Mouse (Mus musculus): ENCODE results near the gene Dusp16. TPM values are rescaled to one million over a fixed set of nuclear protein-coding genes. Genes with fewer than 3 reads are reported as not detected.
"Not testable (repeated sequence)": the region's sequence is repeated elsewhere in the genome, so short reads cannot be mapped to it uniquely, and the experiment has no call there.

The Dusp16 gene
- total RNA-seq, 4 experiments from 2014 or later = 17.9 to 28.5 (median 22.5) TPM

- DNase-seq (ENCODE audit: low spot score) = peak; percentile 33
These were observed 91.8 kb downstream of the Dusp16 start for GRCm38 (mm10) chr6:134700451-134701210.

GRCm38 (mm10) chr6:134698243-134698642, 94.2 kb downstream of the Dusp16 start:
- DNase-seq (ENCODE audit: low spot score) = no peak

- DNase-seq (ENCODE audit: low spot score) = no peak
These were observed 95.9 kb downstream of the Dusp16 start for GRCm38 (mm10) chr6:134696554-134696953.

GRCm38 (mm10) chr6:134696146-134696545, 96.3 kb downstream of the Dusp16 start:
- peak; percentile 63 for DNase-seq (ENCODE audit: low spot score)

DNA sequence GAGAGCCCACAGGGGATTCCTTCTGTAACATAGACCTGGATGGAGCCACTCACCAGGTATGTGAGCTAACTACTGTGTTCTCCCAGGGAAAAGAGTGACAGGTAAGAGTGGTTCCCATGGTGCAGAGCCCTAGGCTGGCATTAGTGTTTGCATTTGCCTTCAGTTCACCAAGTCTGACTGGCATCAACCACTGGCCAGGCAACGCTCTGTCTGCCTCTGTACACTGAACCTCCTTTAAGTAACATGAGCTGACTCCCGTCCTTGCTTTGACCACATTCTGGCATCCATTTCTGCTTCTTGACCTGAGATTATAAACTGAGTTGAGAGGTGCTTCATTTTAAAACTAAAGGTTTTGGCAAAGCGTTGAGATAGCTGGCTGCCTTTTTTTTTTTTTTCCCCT, 96.8 kb downstream of the Dusp16 start:
- DNase-seq (ENCODE audit: low spot score) = no peak

GRCm38 (mm10) chr6:134694988-134695387, 97.4 kb downstream of the Dusp16 start:
- no peak for DNase-seq (ENCODE audit: low spot score)

DNA sequence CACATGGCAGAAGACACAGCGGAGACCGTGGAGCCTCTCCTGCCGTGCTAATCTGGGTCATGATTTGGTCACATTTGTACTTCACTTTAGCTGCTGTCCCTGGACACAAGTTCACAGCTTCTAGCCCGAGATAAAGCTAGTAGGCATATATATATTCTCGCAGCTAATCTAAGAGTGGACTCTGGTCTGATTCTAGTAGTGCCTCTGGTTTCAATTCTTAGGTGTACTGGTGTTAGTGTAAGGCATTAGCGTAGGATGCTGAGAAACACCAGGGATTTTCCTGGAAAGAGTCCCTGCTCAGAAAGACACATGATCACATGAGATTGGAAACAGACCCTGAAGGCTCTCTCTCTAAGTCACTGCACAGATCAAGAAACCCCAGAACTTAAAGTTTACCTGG, 97.9 kb downstream of the Dusp16 start:
- no peak for DNase-seq (ENCODE audit: low spot score)

DNA sequence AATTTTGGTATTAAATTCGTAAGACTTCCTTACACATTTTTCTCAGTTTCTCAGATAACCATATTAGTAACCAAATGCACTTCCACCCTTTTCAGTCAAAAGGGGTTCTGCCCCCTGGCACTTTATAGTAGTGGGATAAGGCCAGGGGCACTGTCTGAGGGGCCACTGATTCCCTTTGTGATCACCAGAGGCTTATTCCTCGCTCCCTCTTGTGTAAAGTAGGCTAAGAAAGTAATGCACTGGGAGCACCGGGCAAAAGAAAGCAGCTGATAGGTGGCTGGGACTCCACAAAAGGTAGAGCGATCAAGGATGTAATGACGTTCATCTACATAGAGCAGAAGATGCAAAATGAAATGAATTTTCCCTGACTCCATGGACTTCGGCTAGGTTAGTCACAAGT, 106.9 kb downstream of the Dusp16 start:
- DNase-seq (ENCODE audit: low spot score) = no peak

DNA sequence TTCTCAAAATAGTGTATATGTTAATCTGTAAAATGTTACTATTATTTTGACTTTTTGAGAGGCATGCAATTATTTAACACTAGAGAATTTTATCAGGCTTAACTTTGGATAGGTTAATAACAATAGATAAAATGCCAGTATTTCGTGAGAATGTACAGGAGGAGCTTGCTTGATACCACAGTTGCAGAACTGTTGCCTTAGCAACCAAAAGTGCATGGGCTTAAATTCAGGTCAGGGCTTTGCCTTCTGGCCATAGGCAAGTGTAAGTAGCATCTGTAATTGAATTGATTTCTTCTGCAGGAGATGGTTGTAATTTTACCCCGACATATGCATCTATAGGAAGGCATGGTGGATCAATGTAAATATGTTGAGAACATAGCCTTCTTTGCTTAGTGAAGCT, 107.4 kb downstream of the Dusp16 start:
- DNase-seq (ENCODE audit: low spot score) = no peak

- DNase-seq (ENCODE audit: low spot score) = no peak
These were observed 108.0 kb downstream of the Dusp16 start for GRCm38 (mm10) chr6:134684354-134684915.

DNA sequence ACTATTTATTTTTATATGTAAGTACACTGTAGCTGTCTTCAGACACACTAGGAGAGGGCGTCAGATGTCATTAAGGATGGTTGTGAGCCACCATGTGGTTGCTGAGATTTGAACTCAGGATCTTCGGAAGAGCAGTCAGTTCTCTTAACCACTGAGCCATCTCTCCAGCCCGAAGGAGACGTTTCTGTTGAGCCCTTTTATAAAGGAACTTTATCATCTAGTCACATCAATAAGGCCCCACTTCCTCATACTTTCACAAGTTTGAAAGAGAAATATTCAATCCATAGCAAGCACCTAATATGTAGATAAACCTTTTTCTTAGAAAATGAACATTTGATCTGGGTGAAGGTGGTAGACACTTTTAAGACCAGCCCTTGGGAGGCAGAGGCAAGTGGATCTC, 113.1 kb downstream of the Dusp16 start:
- not testable (repeated sequence) for DNase-seq (ENCODE audit: low spot score)

- no peak for DNase-seq (ENCODE audit: low spot score)
These were observed 114.4 kb downstream of the Dusp16 start for GRCm38 (mm10) chr6:134678037-134678436.

DNA sequence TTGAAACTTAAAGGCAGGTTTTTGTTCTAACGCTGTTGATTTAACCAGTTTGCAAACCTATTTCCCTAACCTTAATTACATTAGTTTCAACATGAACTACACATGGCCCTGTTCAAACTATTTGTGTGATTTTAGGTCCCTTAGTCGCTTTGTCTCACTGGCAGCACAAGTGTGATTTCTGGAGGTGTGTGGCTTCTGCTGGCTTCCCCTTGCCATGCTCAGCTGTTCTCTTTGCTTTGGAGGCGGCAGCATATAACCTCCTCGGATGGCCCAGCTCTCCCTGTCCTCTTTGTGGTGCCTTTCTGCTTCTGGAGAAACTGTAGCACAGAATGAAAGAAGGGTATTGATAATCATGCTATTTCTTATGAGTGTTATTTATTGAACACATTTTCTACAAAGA, 114.9 kb downstream of the Dusp16 start:
- DNase-seq (ENCODE audit: low spot score) = no peak

- not testable (repeated sequence) for DNase-seq (ENCODE audit: low spot score)
These were observed 118.7 kb downstream of the Dusp16 start for GRCm38 (mm10) chr6:134673712-134674111.

- peak; percentile 48 for DNase-seq (ENCODE audit: low spot score)
These were observed 121.5 kb downstream of the Dusp16 start for GRCm38 (mm10) chr6:134670881-134671411.

DNA sequence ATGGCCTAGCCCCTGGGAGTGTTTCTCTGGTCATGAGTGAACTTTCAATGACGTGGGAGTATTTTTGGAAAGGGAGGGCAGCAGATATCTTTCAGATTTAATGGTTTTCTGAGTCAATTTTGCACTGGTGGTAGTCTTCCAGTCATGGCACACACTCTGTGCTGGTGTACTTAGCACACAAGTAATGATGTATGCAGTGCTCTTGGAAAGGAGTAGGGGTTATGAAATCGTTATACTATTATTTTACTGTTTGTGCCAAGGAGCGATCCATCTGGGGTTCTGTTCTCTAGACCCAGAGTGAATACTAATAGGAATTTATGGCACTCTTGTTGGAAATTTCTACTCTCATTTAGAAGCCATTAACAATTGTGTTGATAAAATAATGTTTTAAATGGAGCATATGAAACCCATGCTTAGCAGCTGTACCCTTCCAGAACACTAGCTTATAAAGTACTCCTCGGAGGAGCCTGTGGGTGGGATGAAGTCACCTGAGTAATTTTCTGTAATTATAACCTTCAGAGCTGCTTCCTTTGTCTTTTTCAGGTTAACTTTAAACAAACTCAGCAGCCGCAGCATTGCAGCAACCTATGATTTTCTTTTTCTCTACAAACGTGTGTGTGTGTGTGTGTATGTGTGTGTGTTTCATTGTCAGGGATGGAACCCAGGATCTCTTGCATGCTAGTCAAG, 123.1 kb downstream of the Dusp16 start:
- no peak for DNase-seq (ENCODE audit: low spot score)

DNA sequence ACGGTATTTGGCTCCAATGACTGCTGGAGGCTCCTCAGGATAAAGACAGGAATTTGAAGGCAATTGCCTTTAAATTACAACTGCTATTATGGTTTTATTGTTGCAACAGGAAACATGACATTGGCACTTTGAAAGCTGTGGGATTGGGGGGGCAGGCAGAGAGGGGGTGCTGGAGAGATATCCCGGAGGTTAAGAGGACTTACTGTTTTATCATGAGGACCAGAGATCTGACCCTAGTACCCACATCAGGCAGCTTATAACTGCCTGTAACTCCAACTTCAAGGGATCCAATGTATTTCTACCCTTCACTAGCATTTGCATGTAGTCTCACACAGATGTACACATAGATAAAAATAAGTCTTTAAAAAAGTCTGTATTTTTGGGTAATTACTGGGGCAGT, 123.9 kb downstream of the Dusp16 start:
- no peak for DNase-seq (ENCODE audit: low spot score)

DNA sequence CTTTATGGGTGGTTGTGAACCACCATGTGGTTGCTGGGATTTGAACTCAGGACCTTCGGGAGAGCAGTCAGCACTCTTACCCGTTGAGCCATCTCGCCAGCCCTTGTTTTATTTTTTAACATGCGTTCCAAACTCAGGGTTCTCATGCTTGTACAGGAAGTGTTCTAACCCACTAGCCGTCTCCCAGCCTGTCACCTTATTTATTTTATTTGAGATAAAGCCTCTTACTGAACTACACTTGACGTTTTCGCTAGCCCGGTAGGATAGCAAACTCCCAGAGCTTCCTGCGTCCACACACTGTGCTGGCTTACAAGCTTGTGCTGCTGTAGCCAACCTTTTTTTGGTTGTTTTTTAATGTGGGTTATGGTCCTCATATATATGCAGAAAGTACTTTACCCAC, 126.6 kb downstream of the Dusp16 start:
- DNase-seq (ENCODE audit: low spot score) = no peak
